Mouse (Mus musculus): ENCODE measurements around the gene Bcas3.

Gene Bcas3

GRCm38 (mm10) chr11:85525979-85526775 is 173.2 kb downstream of the Bcas3 start:
- DNase-seq (ENCODE audit: extremely low spot score, low read depth, low spot score): no peak

DNA sequence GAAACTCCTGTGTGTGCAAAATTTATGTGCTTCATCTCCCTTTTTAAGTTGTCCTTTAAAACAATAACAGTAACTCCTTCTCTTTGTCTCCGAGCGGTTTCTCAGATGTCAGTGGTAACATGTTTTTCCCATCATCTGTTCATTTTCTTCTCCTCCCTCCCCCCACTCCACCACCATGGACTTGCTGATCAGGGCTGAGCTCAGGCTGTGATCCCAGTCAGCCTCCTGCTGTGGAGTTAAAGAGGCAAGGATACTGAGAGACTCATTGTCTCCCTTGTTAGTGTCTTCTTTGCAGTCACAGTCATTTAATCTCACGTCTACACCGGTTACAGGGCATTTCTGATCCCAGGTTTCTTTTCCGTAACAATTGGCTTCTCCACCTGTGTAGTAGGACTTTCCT is 174.3 kb downstream of the Bcas3 start:
- DNase-seq (ENCODE audit: extremely low spot score, low read depth, low spot score): no peak

DNA sequence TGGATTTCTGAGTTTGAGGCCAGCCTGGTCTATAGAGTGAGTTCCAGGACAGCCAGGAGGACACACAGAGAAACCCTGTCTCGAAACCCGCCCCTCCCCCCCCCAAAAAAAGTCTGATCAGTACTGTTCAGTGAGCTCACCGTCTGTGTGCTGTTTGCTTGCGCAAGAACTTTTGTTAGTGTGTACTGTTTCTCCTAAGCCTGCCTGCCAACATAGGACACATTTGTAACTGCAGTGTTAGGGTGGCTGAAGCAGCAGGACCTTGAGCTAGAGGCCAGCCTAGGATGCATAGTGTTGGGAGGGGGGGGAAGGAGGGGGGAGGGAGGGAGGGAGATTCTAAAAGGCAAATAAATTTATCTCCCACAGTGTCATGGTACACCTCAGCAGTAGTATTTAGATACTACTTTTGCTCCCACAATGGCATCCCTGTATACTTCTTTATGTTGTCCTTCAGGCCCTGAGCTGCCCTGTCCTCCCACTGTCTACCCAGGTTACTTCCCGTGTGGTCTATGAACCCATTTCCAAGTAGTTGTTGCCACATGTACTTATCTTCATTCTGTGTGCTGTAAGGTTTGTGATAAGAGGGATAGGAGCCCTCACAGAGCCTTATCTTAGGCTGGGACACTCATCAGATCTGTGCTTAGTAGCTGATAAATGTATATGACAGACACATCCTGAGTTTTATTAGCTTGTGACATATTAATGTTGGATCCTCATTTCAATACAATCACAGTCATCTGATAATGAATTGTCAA is 176.7 kb downstream of the Bcas3 start:
- no peak for DNase-seq (ENCODE audit: extremely low spot score, low read depth, low spot score)

GRCm38 (mm10) chr11:85540989-85541388 is 188.0 kb downstream of the Bcas3 start:
- no peak for DNase-seq (ENCODE audit: extremely low spot score, low read depth, low spot score)

DNA sequence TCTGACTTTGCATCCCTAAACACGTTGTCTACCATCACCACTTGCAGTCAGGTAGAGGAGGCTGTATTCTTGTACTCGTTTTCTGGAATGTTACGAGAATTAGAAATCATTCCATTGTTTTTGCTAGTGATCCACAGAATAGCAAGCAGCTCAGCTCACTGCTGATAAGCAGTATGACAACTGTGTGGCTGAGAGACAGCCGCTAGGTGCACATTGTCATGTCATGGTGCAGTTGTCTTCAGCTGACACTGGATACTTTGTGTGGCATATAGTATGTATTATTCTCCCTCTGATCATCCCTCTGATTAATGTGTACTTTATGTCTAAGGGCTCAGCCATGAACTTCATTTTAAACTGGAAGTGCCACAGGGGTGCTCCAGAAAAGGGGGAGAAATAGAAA is 190.3 kb downstream of the Bcas3 start:
- DNase-seq (ENCODE audit: extremely low spot score, low read depth, low spot score): no peak

- DNase-seq (ENCODE audit: extremely low spot score, low read depth, low spot score): no peak
Observed at GRCm38 (mm10) chr11:85545602-85546001, 192.6 kb downstream of the Bcas3 start.

DNA sequence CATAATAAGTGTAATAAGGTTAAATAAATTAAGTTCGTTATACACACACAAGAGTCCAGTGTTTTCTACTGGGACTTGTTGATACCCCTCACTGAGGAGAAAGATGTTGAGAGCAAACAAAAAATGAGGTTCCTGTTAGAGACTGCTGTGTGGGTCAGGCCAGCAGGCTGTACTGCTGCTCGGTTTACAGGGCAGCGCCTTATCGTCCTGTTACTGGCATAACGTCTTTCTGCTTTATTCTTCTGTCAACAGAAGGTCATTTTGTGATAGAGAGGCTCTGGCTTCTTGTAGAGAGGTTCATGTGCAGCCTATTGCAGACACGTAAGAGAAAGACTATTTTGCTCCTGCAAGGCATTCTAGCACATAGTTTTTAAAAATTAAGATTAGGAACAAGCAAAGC is 195.0 kb downstream of the Bcas3 start:
- DNase-seq (ENCODE audit: extremely low spot score, low read depth, low spot score): no peak

DNA sequence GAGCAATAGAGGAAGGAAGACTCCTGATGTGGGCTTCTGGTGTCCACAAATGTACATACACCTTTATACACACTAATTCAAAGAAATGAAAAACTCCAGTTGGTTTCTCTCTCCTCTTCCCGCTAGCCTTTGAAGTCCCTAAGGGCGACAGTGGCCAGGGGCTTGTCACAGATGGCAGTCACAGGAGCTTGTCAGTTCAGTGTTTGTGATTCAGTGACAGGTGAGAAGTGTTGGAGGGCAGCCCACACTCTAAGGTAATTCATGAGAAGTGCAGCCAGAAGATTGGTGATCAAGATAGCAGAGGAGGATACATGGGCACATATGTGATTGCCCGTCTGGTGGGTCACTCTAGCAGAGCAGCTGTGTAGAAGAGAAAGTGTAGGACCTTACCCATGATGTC is 196.7 kb downstream of the Bcas3 start:
- no peak for DNase-seq (ENCODE audit: extremely low spot score, low read depth, low spot score)

- DNase-seq (ENCODE audit: extremely low spot score, low read depth, low spot score): no peak
Observed at GRCm38 (mm10) chr11:85555066-85555465, 202.1 kb downstream of the Bcas3 start.

- DNase-seq (ENCODE audit: extremely low spot score, low read depth, low spot score): no peak
Observed at GRCm38 (mm10) chr11:85555721-85556120, 202.8 kb downstream of the Bcas3 start.

DNA sequence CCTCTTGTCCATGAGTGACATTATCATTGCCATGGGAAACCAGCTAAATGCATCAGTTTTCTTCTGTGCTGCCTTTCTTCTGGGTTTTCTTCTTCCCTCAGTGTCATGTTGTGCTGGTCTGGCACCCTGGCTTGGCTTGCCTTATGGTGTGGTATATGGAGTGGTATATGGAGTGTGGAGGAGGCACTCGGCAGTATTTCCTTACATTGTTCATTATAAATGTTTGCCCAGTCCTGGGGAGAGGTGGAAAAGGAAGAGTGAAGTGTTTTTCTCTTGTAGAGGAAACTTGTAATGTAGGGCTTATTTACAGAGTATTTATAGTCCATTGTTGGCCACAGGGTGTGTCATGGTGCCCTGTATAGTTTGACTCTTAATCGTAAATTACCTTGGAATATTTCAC is 212.1 kb downstream of the Bcas3 start:
- DNase-seq (ENCODE audit: extremely low spot score, low read depth, low spot score): no peak

- DNase-seq (ENCODE audit: extremely low spot score, low read depth, low spot score): no peak
Observed at GRCm38 (mm10) chr11:85571040-85571439, 218.1 kb downstream of the Bcas3 start.

GRCm38 (mm10) chr11:85571936-85572335 is 219.0 kb downstream of the Bcas3 start:
- DNase-seq (ENCODE audit: extremely low spot score, low read depth, low spot score): no peak

- DNase-seq (ENCODE audit: extremely low spot score, low read depth, low spot score): no peak
Observed at GRCm38 (mm10) chr11:85572590-85572989, 219.6 kb downstream of the Bcas3 start.

GRCm38 (mm10) chr11:85574496-85574895 is 221.5 kb downstream of the Bcas3 start:
- no peak for DNase-seq (ENCODE audit: extremely low spot score, low read depth, low spot score)

GRCm38 (mm10) chr11:85577816-85578645 is 225.1 kb downstream of the Bcas3 start:
- DNase-seq (ENCODE audit: extremely low spot score, low read depth, low spot score): no peak

GRCm38 (mm10) chr11:85584086-85584485 is 231.1 kb downstream of the Bcas3 start:
- DNase-seq (ENCODE audit: extremely low spot score, low read depth, low spot score): peak; percentile 35

DNA sequence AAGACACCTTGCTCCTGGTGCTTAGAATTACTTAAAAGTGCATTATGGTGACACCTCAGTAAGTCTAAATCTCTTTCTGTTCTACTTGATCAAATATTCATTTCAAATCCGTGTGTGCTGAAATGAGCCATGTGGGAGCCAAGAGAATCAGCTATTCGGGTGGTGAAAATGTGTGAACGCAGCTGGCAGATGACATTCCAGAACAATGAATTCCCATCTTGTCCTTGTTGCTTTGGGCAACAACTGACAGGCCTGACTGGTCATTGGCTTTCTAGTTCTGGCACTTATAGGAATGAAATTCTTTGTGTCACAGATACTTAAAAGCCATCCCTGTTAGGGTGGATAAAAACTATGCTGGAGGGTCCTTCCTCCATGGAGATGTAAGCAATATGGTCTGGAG is 240.7 kb downstream of the Bcas3 start:
- DNase-seq (ENCODE audit: extremely low spot score, low read depth, low spot score): no peak

DNA sequence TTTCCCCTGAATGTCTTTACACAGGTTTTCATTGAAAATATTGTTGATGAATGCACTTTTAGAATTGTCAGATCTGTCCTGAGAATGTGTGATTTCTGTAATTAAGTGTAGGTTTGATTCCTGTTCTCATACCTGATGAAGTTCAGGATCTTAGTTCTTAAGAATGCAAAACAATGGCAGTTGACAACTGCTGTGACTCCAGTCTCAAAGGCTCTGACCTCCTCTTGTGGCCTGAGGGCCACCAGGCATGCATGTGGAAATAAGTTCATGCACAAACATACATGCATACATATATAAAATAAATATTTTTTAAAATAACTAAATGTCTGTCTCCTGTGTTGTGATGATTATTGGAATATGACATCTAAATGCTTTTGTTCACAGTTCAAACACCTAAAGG is 246.3 kb downstream of the Bcas3 start:
- no peak for DNase-seq (ENCODE audit: extremely low spot score, low read depth, low spot score)

DNA sequence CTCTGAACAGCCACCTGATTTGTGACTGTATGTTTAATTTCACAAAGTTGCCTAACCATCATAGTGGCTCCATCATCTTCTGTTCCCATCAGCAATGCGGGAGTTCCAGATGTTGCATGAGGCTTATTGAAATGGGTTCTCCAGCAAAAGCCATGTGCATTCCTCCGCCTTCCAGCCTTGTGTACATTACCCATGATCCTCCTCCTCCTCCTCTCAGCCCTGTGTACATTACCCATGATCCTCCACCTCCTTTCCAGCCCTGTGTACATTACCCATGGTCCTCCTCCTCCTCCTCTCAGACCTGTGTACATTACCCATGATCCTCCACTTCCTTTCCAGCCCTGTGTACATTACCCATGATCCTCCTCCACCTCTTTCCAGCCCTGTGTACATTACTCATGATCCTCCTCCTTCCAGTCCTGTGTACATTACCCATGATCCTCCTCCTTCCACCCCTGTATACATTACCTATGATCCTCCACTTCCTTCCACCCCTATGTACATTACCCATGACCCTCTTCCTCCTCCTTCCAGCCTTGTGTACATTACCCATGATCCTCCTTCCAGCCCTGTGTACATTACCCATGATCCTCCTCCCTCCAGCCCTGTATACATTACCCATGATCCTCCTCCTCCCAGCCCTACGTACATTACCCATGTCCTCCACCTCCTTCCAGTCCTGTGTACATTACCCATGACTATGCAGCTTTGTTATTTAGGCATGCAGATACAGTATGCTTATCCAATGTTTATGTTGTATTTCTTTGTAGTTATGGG is 250.8 kb downstream of the Bcas3 start:
- no peak for DNase-seq (ENCODE audit: extremely low spot score, low read depth, low spot score)

Measured in hindlimb bud, embryonic 11.5 days (tissue).